Mouse (Mus musculus): ENCODE results near the gene Crk.

The Crk gene

DNA sequence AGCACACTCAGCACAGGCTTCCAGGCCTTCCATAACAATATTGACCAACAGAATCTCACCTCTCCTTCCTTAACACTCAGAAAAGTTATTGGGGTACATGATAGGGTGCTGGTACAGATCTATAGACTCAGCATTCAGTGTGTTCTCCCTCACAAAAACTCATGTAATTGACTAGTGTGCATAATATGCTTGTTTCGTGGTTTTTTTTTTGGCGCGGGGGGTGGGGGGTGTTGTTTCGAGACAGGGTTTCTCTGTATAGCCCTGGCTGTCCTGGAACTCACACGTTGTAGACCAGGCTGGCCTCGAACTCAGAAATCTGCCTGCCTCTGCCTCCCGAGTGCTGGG, 59.4 kb downstream of the Crk start:
- no peak for DNase-seq (ENCODE audit: low spot score)

DNA sequence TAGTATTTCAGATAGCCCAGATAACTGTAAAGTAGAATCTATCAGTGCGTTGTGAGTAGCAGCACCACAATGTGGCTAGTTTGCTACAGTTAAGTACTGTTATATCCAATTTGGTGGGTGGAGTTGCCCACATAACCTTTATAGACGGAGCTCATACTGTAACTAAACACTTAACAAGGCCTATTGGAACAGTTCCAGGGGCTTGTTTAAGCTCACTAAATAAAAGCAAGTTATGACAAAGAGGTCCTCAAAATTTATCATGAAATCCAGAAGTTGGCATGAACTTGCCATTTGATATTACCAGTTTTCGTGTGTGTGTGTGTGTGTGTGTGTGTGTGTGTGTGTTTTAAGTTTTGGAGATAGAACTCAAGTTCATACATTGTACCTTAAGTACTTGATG, 61.1 kb downstream of the Crk start:
- no peak for DNase-seq (ENCODE audit: low spot score)

DNA sequence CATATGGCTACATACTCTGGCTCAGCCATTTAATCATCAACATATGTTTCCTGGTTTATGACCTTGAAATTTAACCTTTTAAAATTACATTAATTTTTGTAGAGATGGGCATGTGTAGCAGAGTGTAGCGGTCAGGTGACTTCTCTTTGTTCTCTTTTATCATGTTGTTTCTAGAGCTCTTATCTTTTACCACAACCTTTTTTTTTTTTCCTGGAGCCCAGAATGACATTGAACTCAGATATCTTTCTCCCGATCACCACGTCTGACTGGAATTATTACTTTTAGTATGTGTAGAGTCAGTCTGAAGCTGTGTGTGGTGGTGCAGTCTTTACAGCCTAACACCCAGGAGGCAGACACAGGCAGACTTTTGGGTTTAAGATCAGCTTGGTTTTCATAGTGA, 62.6 kb downstream of the Crk start:
- no peak for DNase-seq (ENCODE audit: low spot score)

DNA sequence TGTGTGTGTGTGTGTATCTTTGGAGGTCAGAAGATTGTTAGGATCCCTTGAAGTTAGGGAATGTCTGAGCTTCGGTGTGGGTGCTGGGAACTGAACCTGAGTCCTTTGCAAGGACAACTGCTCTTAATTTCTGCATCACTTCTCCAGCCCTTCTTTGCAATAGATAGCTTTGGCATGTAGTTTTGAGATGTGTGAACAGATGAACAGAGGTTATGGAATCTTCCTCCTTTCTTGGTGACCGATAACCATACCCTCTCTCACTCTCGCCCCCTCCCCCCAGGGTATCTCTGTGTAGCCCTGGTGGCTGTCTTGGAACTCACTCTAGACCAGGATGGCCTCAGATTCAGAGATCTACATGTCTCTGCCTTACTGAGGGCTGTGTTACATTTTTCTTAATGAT, 65.7 kb downstream of the Crk start:
- DNase-seq (ENCODE audit: low spot score): no peak

DNA sequence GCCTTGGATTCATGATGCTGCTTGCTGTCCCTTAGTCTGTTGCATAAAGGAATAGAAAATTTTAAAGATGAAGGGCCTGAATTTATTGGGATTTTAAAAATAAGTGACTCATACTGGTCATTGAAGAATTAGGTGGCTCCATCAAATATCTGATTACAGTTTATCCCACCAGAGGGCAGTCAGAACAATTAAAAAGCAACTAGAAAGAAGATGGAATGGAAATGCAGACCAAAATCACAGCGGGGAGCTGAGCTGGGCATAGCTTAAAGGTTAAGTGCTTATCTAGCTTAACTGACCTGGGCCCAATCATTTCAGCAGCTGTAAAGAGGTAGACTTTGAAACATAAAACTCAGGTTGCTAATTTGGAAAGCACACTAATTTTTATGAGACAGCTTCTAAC, 71.5 kb downstream of the Crk start:
- no peak for DNase-seq (ENCODE audit: low spot score)

DNA sequence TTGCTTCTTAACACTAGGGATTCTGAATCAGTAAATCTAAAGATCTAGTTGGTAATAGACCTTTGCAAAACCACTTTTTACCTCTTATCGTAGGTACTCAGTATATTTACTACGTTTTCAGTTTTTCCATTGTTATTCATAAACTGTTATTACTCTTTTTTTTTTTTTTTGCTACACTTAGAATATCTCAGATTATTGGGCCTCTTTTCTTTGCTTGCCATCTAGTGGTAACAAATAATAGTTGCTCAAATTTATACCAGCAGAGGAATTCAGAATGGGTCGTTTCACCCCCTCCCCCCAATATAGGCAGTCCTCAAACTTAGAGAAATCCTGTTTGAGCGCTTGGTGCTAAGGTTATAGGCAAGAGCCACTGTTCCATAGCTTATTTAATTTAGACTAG, 72.0 kb downstream of the Crk start:
- no peak for DNase-seq (ENCODE audit: low spot score)

All from yolk sac, embryonic 10.5 days (tissue).